Mouse (Mus musculus) Patski (cell line): ENCODE data around the gene Sema6c. TPM values are rescaled to one million over a fixed set of nuclear protein-coding genes. Genes with fewer than 3 reads are reported as not detected.

Experiments
- ATAC-seq: fragments of 100-300 bp; one replicate; pipeline ENCODE4 v1.8.0; 2021
- CTCF ChIA-PET: fragments of 350-600 bp; sonication (Branson Sonifier 250); formaldehyde crosslinking; loops from one replicate; lab custom pipeline; 2022; ENCODE audit warnings: inconsistent platforms; lab: Charles Lee
- POLR2A ChIA-PET: fragments of 350-600 bp; sonication (Branson Sonifier 250); formaldehyde crosslinking; loops from one replicate; lab custom pipeline; 2022; ENCODE audit warnings: antibody characterized with exemption, inconsistent platforms; lab: Charles Lee
- DNase-seq: peaks from one replicate; pipeline ENCODE4 v3.0.0-alpha.2; 2011; ENCODE audit warnings: low read depth, low spot score
- H3K27me3 ChIP-seq: fragments of 371-371 bp; one replicate; pipeline ENCODE4 v1.5.1; 2021
- CTCF ChIP-seq: fragments of 100-300 bp; IDR thresholded peaks from one replicate; pipeline ENCODE4 v1.5.1; 2021
- in situ Hi-C: fragments of 300-500 bp; cut with MboI; formaldehyde crosslinking; loops from 3 replicates; pipeline ENCODE4 v1.11.1; 2018; ENCODE audit warnings: low pct_unique_long_range_greater_than_20kb, mixed read lengths
- polyA plus RNA-seq: library from polyadenylated mRNA; unstranded; gene quantifications from one replicate; pipeline ENCODE4 v1.2.3, GENCODE M21; 2021

Gene Sema6c
- polyA plus RNA-seq, 1 experiment from 2014 or later = 17.0 TPM

DNA sequence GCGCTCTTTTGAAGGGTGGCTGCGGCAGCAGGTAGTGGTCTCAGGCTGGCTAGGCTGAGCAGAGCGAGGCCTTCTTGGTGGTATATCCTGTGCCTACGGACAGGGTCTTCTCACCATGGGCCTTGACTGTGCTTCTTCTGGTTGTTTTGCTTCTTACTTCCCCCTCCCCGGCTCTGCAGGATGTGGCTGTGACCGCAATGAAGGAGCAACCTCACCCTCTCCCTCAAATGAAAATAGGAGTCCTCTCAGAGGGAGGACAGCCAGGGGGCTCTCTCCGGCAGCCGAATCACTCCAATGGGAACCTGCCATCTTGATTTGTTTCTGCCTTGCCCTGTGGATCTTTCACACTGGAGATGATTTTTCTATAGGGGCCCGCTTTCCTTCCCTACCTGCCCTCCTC lies 18.8 kb upstream of the Sema6c start:
- in situ Hi-C loops = loop anchor here (5.0 to 10.0 kb wide), 3 partner anchors 71 to 263 kb away; partner anchors contain the start of gene 4930558C23Rik
- no peak for TF ChIP-seq CTCF
- no peak for DNase-seq
- CTCF ChIA-PET = interaction anchor here (1.3 to 2.2 kb wide), 3 partner anchors 14 to 75 kb away, joined by 3 to 11 read pairs (median 8); no protein-coding TSS in a partner anchor
- no peaks in the 10 kb centered on the region for H3K27me3 ChIP-seq
- ATAC-seq = no peak
- POLR2A ChIA-PET = interaction anchor here (0.5 to 1.1 kb wide), 2 partner anchors 24 to 85 kb away, joined by 3 to 5 read pairs; no protein-coding TSS in a partner anchor

DNA sequence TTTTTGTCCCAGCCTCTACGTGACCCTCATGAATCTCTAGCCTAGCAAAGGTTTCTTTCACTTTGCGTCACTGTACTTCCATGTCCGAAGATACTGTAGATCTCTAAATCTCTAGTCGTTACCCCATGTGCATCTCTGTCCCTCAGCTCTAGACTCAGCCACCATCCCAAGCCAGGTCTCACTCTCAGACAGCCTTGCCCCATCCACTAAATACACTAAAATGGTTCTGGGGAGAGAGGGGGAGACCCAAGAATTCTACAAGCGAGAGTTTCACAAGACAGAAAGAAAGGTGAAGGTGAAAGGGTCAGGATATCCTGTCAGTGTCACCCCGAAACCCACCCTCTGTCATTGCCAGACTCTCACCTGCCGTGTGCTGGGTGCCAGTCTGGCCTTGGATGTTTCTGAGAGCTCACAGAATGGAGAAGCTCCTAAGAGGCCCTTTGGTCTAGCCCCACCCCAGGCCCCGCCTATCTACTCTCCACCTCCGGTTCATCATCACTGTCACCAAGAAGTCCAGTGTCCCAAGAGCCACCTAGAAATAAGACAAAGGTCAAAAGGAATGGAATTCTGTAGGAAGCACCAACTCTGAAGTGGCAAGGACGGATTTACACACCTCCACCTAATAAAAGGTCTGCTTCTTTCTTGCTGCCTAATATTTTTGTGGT lies 18.2 kb upstream of the Sema6c start, which contains the start of gene Tnfaip8l2:
Gene Tnfaip8l2 (minus strand): TSS at position 409 of the 665 bp plus-strand sequence.
- in situ Hi-C loops = loop anchor here (5.0 to 10.0 kb wide), 3 partner anchors 70 to 263 kb away; partner anchors contain the start of gene 4930558C23Rik
- ChIA-PET CTCF (interaction anchor here (0.7 to 2.2 kb wide), 12 partner anchors 13 to 116 kb away, joined by 3 to 11 read pairs (median 4); no protein-coding TSS in a partner anchor), POLR2A (interaction anchor here (0.9 to 1.1 kb wide), 2 partner anchors 20 to 84 kb away, joined by 3 read pairs; no protein-coding TSS in a partner anchor)
- no peak for DNase-seq
- no peak for TF ChIP-seq CTCF
- ATAC-seq = no peak
- H3K27me3 ChIP-seq = no peaks in the 10 kb centered on the region

- ATAC-seq = peak; percentile 74
- ChIA-PET POLR2A (interaction anchor here (0.9 to 1.1 kb wide), 2 partner anchors 20 to 84 kb away, joined by 3 read pairs; no protein-coding TSS in a partner anchor), CTCF (interaction anchor here (0.6 to 2.2 kb wide), 21 partner anchors 10 to 168 kb away, joined by 3 to 11 read pairs (median 4); partner anchors contain the start of gene Sema6c)
- H3K27me3 ChIP-seq = no peaks in the 10 kb centered on the region
- TF ChIP-seq CTCF = peak; percentile 99
- peak; percentile 62 for DNase-seq
- in situ Hi-C loops = loop anchor here (5.0 to 10.0 kb wide), 3 partner anchors 70 to 262 kb away; partner anchors contain the start of gene 4930558C23Rik
Observed at GRCm38 (mm10) chr3:95142617-95143011, 17.6 kb upstream of the Sema6c start.

DNA sequence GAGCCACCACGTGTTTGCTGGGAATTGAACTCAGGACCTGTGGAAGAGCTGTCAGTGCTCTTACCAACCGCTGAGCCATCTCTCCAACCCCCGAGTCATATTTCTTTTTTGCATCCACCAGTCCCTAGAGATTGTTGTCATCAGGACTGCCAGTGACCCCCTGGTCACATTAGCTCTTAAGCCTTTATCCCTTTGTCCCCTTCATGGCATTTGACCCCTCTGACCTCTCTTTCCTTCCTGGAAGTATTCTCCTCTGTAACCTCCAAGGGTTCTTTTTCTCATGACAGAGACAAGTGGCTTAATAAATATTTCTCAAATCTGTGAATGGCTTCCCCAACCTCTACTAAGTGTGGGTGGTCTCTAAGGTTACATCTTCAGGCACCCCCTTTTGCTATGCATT lies 12.3 kb upstream of the Sema6c start:
- no peaks in the 10 kb centered on the region for H3K27me3 ChIP-seq
- DNase-seq (no peak), ATAC-seq (no peak)
- in situ Hi-C loops = loop anchor here (10.0 kb wide), 1 partner anchor 257 kb away; the partner anchor contains the start of gene 4930558C23Rik
- POLR2A ChIA-PET = no interaction called here
- CTCF ChIA-PET = interaction anchor here (1.5 to 1.6 kb wide), 2 partner anchors 65 to 69 kb away, joined by 4 read pairs; partner anchors contain the start of gene Gabpb2
- TF ChIP-seq CTCF = no peak

- in situ Hi-C loops = no loop called here
- ChIA-PET CTCF (interaction anchor here (1.3 to 2.0 kb wide), 3 partner anchors 23 to 47 kb away, joined by 3 to 13 read pairs (median 4); no protein-coding TSS in a partner anchor), POLR2A (interaction anchor here (0.7 kb wide), 1 partner anchor 676 kb away, joined by 5 read pairs; no protein-coding TSS in a partner anchor)
- ATAC-seq (no peak), DNase-seq (no peak)
- H3K27me3 ChIP-seq = no peaks in the 10 kb centered on the region
- TF ChIP-seq CTCF = no peak
Observed at GRCm38 (mm10) chr3:95153874-95154273, 6.4 kb upstream of the Sema6c start.

GRCm38 (mm10) chr3:95159511-95159986 lies 708 bp upstream of the Sema6c start:
- ATAC-seq (no peak), DNase-seq (no peak)
- ChIA-PET CTCF (interaction anchor here (0.6 to 1.9 kb wide), 6 partner anchors 11 to 115 kb away, joined by 3 to 4 read pairs (median 4); no protein-coding TSS in a partner anchor), POLR2A (interaction anchor here (0.8 to 1.2 kb wide), 4 partner anchors 13 to 60 kb away, joined by 3 to 4 read pairs (median 3); no protein-coding TSS in a partner anchor)
- H3K27me3 ChIP-seq = no peaks in the 10 kb centered on the region
- in situ Hi-C loops = no loop called here
- no peak for TF ChIP-seq CTCF

GRCm38 (mm10) chr3:95161041-95161551 lies 839 bp downstream of the Sema6c start:
- POLR2A ChIA-PET = interaction anchor here (0.6 to 0.8 kb wide), 2 partner anchors 13 to 45 kb away, joined by 3 to 4 read pairs; no protein-coding TSS in a partner anchor
- CTCF ChIA-PET = interaction anchor here (1.1 to 1.6 kb wide), 3 partner anchors 12 to 103 kb away, joined by 3 to 4 read pairs (median 4); no protein-coding TSS in a partner anchor
- H3K27me3 ChIP-seq = no peaks in the 10 kb centered on the region
- no peak for TF ChIP-seq CTCF
- in situ Hi-C loops = no loop called here
- DNase-seq = no peak
- no peak for ATAC-seq

GRCm38 (mm10) chr3:95161618-95162344 lies 1.5 kb downstream of the Sema6c start:
- no peak for TF ChIP-seq CTCF
- POLR2A ChIA-PET = interaction anchor here (0.9 kb wide), 1 partner anchor 19 kb away, joined by 3 read pairs; no protein-coding TSS in a partner anchor
- DNase-seq (no peak), ATAC-seq (no peak)
- in situ Hi-C loops = no loop called here
- CTCF ChIA-PET = interaction anchor here (1.8 kb wide), 1 partner anchor 10 kb away, joined by 5 read pairs; no protein-coding TSS in a partner anchor
- no peaks in the 10 kb centered on the region for H3K27me3 ChIP-seq

GRCm38 (mm10) chr3:95162345-95162628 lies 2.0 kb downstream of the Sema6c start:
- ATAC-seq = no peak
- in situ Hi-C loops = no loop called here
- DNase-seq = no peak
- no peaks in the 10 kb centered on the region for H3K27me3 ChIP-seq
- TF ChIP-seq CTCF = no peak
- POLR2A ChIA-PET = interaction anchor here (0.9 kb wide), 1 partner anchor 19 kb away, joined by 3 read pairs; no protein-coding TSS in a partner anchor
- CTCF ChIA-PET = interaction anchor here (0.6 to 1.8 kb wide), 4 partner anchors 10 to 54 kb away, joined by 3 to 5 read pairs (median 4); partner anchors contain the start of gene Tnfaip8l2
